Mouse (Mus musculus): ENCODE measurements around the gene Bpifb2.

Gene Bpifb2

GRCm38 (mm10) chr2:153929871-153930413 lies 55.1 kb downstream of the Bpifb2 start:
- 0 out of 2 replicates have a peak, but pooled peaks have one; percentile 45 for ATAC-seq (ENCODE audit: insufficient number of reproducible peaks, low FRiP score, low TSS enrichment)

GRCm38 (mm10) chr2:153931125-153931524 lies 56.3 kb downstream of the Bpifb2 start:
- ATAC-seq (ENCODE audit: insufficient number of reproducible peaks, low FRiP score, low TSS enrichment), result no peak

- ATAC-seq (ENCODE audit: insufficient number of reproducible peaks, low FRiP score, low TSS enrichment), result no peak
Observed at GRCm38 (mm10) chr2:153933311-153933710, 58.5 kb downstream of the Bpifb2 start.

GRCm38 (mm10) chr2:153935348-153935747 lies 60.5 kb downstream of the Bpifb2 start:
- no peak for ATAC-seq (ENCODE audit: insufficient number of reproducible peaks, low FRiP score, low TSS enrichment)

- ATAC-seq (ENCODE audit: insufficient number of reproducible peaks, low FRiP score, low TSS enrichment), result no peak
Observed at GRCm38 (mm10) chr2:153937843-153938242, 63.0 kb downstream of the Bpifb2 start, which contains the start of gene Bpifb4. Gene Bpifb4 (plus strand): TSS chr2:153938212.

- peak; percentile 38; the same call in 1 of the 2 replicates for ATAC-seq (ENCODE audit: insufficient number of reproducible peaks, low FRiP score, low TSS enrichment)
Observed at GRCm38 (mm10) chr2:153943537-153943936, 68.7 kb downstream of the Bpifb2 start.

- ATAC-seq (ENCODE audit: insufficient number of reproducible peaks, low FRiP score, low TSS enrichment), result no peak
Observed at GRCm38 (mm10) chr2:153944567-153944966, 69.7 kb downstream of the Bpifb2 start.
